Mouse (Mus musculus) heart, postnatal 0 days (tissue): Measurements from ENCODE around the gene Stx19.

Source experiments
- CTCF ChIP-seq: IDR thresholded peaks from 2 replicates; pipeline ENCODE4 v1.5.1; 2016; ENCODE audit warnings: antibody characterized with exemption, control low read depth, low read depth
- EP300 ChIP-seq: IDR thresholded peaks from 2 replicates; pipeline ENCODE4 v1.6.1; 2016; ENCODE audit warnings: antibody characterized with exemption, low read depth

DNA sequence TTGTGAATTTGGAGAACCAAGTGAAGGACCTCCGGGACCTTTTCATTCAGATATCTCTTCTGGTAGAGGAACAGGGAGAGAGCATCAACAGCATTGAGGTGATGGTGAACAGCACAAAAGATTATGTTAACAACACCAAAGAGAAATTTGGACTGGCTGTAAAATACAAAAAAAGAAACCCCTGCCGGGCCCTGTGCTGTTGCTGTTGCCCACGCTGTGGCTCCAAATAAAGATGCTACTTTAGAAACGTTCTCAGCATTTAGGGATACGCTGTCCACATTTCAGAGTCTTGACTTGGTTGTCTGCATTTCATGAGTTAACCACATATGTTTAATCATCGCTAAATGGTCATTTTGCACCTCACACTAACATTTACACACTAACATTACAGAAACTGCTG lies 8.0 kb downstream of the Stx19 start:
- no peak for TF ChIP-seq EP300
- no peak for TF ChIP-seq CTCF
